Mouse (Mus musculus) erythroblast, embryonic 14.5 days (primary cell): ENCODE data around the gene Akirin1. TPM values are rescaled to one million over a fixed set of nuclear protein-coding genes. Genes with fewer than 3 reads are reported as not detected.

Experiments
- H3K27me3 ChIP-seq: 2 replicates; pipeline ENCODE4 v1.6.1; 2012; ENCODE audit warnings: inconsistent platforms; ENCODE audit not compliant: control insufficient read depth
- H3K36me3 ChIP-seq: 2 replicates; pipeline ENCODE4 v1.6.1; 2012; ENCODE audit warnings: mild to moderate bottlenecking, inconsistent platforms; ENCODE audit not compliant: control insufficient read depth
- H3K4me1 ChIP-seq: 2 replicates; pipeline ENCODE4 v1.6.1; 2012; ENCODE audit warnings: inconsistent platforms; ENCODE audit not compliant: control insufficient read depth
- H3K4me3 ChIP-seq: replicated peaks from 2 replicates; pipeline ENCODE3; 2012; ENCODE audit warnings: moderate library complexity, mild to moderate bottlenecking, inconsistent platforms
- H3K9me3 ChIP-seq: 2 replicates; pipeline ENCODE4 v1.6.1; 2012; ENCODE audit warnings: low read length, inconsistent platforms, mixed read lengths; ENCODE audit not compliant: control insufficient read depth
- GATA1 ChIP-seq: IDR thresholded peaks from 2 replicates; pipeline ENCODE4 v1.6.1; 2012; ENCODE audit warnings: low read length, inconsistent platforms, mixed read lengths
- TAL1 ChIP-seq: IDR thresholded peaks from 3 replicates; pipeline ENCODE4 v1.6.1; 2012; ENCODE audit warnings: low read length, inconsistent platforms, mixed read lengths
- polyA plus RNA-seq: library from polyadenylated mRNA; stranded (reverse); fragments of >175 nt; gene quantifications from 2 replicates; pipeline ENCODE4 v1.2.3, GENCODE M21; 2012

Akirin1 gene
- polyA plus RNA-seq, 1 experiment: 16.4 TPM

DNA sequence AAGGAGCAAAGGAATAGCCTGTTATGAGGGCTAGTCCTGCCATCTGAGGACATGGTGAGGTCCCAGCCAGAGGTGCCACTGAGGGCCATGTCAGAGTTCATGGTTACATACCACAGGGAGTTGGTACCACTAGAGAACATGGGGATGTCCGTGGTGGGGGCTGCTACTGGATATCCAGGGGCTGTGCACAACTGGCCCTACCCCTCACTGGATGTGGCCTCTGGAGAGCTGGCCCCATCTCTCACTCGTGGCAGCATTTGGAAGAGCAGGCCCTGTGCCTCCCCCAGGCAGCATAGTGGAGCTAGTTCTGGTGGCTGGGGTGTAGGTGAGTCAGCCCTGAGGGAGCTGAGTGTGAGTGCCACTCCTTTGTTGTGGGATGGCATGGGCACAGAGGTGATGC is 17.2 kb downstream of the Akirin1 start:
- Histone ChIP-seq H3K4me1 (no peaks in the 10 kb centered on the region; the same call in 1 of the 2 replicates), H3K27me3 (no peaks in the 10 kb centered on the region), H3K4me3 (no peak overlapping the region), H3K36me3 (peaks cover 44% of the 10 kb centered on the region), H3K9me3 (peaks cover 2% of the 10 kb centered on the region; the same call in 1 of the 2 replicates)
- TF ChIP-seq GATA1: no peak
- TF ChIP-seq TAL1: no peak

DNA sequence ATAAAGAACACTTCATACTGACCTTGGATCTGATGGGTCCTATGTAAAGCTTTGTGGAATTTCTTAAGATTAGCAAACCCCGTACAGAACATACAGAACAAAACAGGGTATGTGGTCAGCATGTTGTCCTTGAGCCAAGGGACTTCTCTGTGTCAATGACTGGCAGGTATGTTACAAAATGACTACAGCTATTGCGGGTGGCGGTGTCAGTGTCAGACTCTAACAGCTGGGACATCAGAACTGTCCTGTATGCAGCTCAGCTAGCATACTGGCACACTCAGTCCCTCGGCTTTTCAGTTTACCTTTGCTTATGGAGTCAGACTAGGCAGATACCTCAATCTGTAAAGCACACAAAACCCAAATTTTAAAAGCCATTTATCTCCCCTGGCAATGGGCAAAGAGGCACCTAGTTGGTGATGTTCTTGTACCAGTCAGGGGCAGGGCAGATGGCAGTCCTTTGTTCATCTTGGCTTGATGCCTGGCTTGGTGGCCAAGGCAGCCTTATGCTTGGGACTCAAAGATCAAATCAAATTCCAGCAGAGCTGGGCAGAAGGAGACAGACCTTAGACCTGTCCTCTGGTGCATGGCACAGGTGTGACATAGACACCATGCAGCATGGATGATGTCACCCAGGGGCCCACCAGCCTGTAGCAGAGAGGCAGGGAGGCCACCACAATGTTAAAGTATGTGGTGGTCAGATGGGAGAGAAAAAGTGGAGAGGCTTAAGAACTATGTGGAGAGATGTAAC is 17.8 kb downstream of the Akirin1 start:
- Histone ChIP-seq H3K27me3 (no peaks in the 10 kb centered on the region), H3K9me3 (peaks cover 2% of the 10 kb centered on the region; the same call in 1 of the 2 replicates), H3K4me3 (no peak overlapping the region), H3K4me1 (no peaks in the 10 kb centered on the region; the same call in 1 of the 2 replicates), H3K36me3 (peaks cover 40% of the 10 kb centered on the region)
- TF ChIP-seq TAL1 (no peak), GATA1 (no peak)

DNA sequence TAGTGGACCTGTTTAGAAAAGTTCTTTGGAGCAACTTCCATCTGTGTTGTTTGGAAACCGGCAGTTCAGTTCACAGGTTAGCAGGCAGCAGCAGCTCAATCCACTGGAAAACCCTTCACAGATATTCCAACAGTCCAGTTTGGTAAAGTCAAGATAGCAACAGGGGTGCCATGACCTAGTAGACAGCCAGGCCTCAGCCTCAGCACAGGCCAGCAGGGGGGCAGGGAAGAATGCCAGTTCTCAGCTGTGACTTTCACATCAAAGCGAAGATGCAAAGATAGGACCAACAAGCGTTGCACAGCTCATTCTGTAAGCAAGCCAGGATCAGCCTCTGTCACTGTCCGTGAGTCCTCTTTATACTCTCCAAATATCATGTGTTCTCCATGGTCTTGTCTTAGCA is 28.4 kb downstream of the Akirin1 start:
- no peaks in the 10 kb centered on the region for H3K9me3 ChIP-seq
- peaks cover 19% of the 10 kb centered on the region for H3K4me1 ChIP-seq
- no peak overlapping the region for H3K4me3 ChIP-seq
- no peaks in the 10 kb centered on the region for H3K36me3 ChIP-seq
- TF ChIP-seq GATA1 (no peak), TAL1 (no peak)
- no peaks in the 10 kb centered on the region for H3K27me3 ChIP-seq

DNA sequence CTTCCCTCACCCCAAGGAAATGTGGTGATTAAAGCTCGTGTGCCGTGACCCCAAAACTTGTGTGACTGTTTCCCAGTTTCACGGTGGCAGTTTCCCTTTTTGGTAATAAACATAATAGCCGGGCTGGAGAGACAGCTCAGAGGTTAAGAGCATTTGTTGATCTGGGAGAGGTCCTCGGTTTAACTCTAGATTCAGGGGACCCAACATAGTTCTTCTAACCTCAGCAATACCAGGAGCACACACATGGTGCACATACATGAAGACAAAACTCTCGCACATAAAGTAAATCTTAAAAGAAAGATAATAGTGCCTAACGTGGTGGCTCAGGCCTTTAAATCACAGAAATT is 31.7 kb downstream of the Akirin1 start:
- Histone ChIP-seq H3K36me3 (peaks cover 21% of the 10 kb centered on the region), H3K4me1 (peaks cover 22% of the 10 kb centered on the region), H3K9me3 (no peaks in the 10 kb centered on the region), H3K4me3 (peak overlapping the region; percentile 99), H3K27me3 (no peaks in the 10 kb centered on the region)
- no peak for TF ChIP-seq GATA1
- TF ChIP-seq TAL1: no peak; the same call in 2 of the 3 replicates

DNA sequence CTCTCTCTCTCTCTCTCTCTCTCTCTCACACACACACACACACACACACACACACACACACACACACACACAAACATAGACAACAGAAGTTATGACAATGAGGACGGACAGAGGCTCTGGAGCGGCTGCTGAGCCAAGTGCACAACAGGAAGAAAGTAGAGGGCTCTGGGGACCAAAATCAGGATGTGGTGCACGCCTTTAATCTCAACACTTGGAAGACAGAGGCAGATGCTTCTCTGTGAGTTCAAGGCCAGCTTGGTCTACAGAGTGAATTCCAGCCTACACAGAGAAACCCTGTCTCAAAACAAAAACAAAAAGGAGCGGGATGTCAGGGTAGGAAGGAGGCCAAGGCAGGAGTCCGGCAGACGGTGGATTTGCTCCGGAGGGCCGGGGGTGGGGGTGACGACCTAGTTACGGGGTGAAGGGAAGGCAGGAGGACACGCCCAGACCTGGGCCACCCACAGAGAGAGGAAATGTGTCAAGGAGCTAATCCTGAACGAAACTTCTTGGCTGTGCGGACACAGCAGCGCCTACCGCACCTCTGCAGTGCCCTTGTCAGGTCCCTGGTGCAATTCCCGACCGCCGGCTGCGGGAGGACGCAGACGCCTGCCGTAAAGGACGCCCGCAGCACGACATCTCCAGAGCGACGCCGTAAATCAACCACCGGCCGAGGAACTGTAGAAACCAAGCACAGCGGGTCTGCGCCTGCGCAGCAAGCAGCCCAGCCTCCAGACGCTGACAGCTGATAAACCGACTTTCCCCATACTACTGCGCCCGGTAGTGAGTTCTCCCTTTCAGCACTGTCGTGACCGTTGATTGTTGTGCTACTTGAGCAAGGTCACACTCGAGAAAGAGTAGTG is 32.3 kb downstream of the Akirin1 start, which contains the start of gene Ndufs5:
Ndufs5 (minus strand) TSS at position 629 of the 860 bp plus-strand sequence.
- no peaks in the 10 kb centered on the region for H3K27me3 ChIP-seq
- peak; percentile 62 for TF ChIP-seq TAL1
- peak; percentile 32; the same call in 1 of the 2 replicates for TF ChIP-seq GATA1
- peaks cover 22% of the 10 kb centered on the region for H3K36me3 ChIP-seq
- H3K4me3 ChIP-seq: peak within 1 kb of the TSS; percentile 99
- no peaks in the 10 kb centered on the region for H3K9me3 ChIP-seq
- H3K4me1 ChIP-seq: peaks cover 22% of the 10 kb centered on the region

DNA sequence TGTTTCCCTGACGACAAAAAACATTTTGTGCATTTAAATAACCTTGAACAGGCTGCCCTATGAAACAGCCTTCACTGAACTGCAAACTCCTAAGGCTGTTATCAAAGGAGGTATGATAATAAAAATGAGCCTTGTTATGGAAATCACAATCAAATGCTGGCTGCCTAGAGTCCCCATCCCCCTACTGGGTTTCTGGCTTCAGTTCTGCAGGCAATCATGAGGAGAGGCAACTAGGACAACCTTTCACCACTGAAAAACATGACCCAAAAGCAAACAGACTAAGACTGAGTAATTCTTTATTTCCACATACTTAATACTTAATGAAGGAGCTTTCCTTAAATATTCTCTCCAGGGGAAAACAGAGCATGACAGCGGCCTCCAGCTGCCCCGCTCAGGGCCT is 37.7 kb downstream of the Akirin1 start:
- peaks cover 8% of the 10 kb centered on the region for H3K4me1 ChIP-seq
- H3K9me3 ChIP-seq: no peaks in the 10 kb centered on the region
- TF ChIP-seq TAL1: no peak
- TF ChIP-seq GATA1: no peak
- peaks cover 27% of the 10 kb centered on the region for H3K36me3 ChIP-seq
- no peak overlapping the region for H3K4me3 ChIP-seq
- H3K27me3 ChIP-seq: no peaks in the 10 kb centered on the region

DNA sequence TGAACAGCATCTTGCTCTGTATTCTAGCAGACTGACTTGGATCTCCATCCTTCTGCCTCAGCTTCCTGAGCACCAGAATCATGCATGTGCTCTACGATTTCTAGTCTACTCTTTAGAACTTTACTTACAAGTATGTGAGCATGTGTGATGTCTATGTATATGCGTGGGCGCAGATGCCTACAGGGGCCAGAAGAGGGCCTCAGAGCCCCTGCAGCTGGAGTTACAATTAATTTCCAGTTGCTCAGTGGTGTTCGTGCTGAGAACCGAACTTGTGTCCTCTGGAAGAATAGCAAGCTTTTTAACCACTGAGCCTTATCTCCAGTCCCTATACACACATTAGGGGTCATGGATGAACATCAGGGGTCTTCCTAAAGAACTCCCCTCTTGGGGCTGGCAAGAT is 42.8 kb downstream of the Akirin1 start:
- Histone ChIP-seq H3K36me3 (peaks cover 3% of the 10 kb centered on the region), H3K27me3 (no peaks in the 10 kb centered on the region), H3K9me3 (no peaks in the 10 kb centered on the region), H3K4me3 (no peak overlapping the region), H3K4me1 (no peaks in the 10 kb centered on the region)
- no peak for TF ChIP-seq GATA1
- no peak for TF ChIP-seq TAL1

DNA sequence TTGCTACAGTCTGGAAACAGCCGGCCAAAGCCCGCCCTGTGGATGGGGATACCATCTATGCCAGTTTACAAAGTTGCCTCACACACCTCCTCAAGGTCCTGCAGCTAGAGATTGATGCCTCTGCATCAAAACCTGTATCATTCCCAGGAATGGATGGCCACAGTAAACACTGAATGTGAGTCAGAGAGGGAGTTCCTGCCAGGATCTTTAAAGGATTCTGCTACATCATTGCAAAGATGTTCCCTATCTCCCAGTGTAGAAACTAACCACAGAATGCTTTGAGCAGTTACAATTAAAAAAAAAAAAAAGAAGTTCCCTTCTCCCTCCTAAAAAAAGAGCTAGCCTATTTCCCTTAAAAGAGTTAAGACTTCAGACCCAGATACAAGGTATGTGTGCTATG is 44.8 kb downstream of the Akirin1 start:
- TF ChIP-seq GATA1 (no peak), TAL1 (no peak)
- Histone ChIP-seq H3K4me1 (no peaks in the 10 kb centered on the region), H3K36me3 (no peaks in the 10 kb centered on the region), H3K9me3 (no peaks in the 10 kb centered on the region), H3K4me3 (no peak overlapping the region), H3K27me3 (no peaks in the 10 kb centered on the region)

DNA sequence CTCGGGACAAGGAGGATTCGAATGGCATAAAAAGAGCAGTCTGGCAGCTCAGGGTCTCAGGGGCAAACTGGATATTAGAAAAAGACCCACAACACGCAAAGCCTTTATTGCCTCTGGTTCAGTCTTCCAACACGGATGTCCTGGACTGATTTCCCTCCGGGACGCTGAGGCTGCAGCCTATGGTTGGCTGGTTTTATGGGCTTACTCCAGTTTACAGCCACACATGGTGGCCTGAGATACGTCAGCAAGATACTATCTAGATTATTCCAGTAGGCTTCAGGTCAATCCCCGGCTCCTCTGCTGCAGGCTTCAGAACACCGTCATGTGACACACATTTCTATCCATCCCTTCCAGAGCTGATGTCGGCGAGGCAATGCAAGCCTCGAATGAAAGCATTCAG is 56.8 kb downstream of the Akirin1 start:
- Histone ChIP-seq H3K36me3 (no peaks in the 10 kb centered on the region), H3K4me3 (no peak overlapping the region), H3K9me3 (no peaks in the 10 kb centered on the region), H3K27me3 (peaks cover 20% of the 10 kb centered on the region), H3K4me1 (no peaks in the 10 kb centered on the region)
- TF ChIP-seq GATA1 (no peak), TAL1 (no peak)
